Mouse (Mus musculus) heart, embryonic 11.5 days (tissue): ENCODE data around the gene Cap2. TPM values are rescaled to one million over a fixed set of nuclear protein-coding genes. Genes with fewer than 3 reads are reported as not detected.

ENCODE experiments used
- ATAC-seq: fragments of 200-750 bp; cut with Nextera tagmentation; replicated peaks from 2 replicates; pipeline ENCODE4 v1.8.0; 2017; ENCODE audit warnings: moderate library complexity; ENCODE audit not compliant: insufficient number of reproducible peaks, low FRiP score, low TSS enrichment
- H3K27ac ChIP-seq: fragments of 300-500 bp; sonication (generic); 2 replicates; pipeline ENCODE4 v1.5.1; 2014; ENCODE audit warnings: mild to moderate bottlenecking, low read depth, low read length
- H3K27me3 ChIP-seq: fragments of 300-500 bp; sonication (generic); 2 replicates; pipeline ENCODE4 v1.6.1; 2014; ENCODE audit warnings: mild to moderate bottlenecking, low read length, mixed read lengths; ENCODE audit not compliant: control insufficient read depth, insufficient read depth
- H3K36me3 ChIP-seq: fragments of 300-500 bp; sonication (generic); 2 replicates; pipeline ENCODE4 v1.6.1; 2014; ENCODE audit warnings: mild to moderate bottlenecking, low read length, moderate library complexity, mixed read lengths; ENCODE audit not compliant: control insufficient read depth, insufficient read depth
- H3K4me1 ChIP-seq: fragments of 300-500 bp; sonication (generic); 2 replicates; pipeline ENCODE4 v1.6.1; 2014; ENCODE audit warnings: low read length; ENCODE audit not compliant: control insufficient read depth, insufficient read depth
- H3K4me2 ChIP-seq: fragments of 300-500 bp; sonication (generic); 2 replicates; pipeline ENCODE4 v1.6.1; 2014; ENCODE audit warnings: mild to moderate bottlenecking, moderate library complexity
- H3K4me3 ChIP-seq: fragments of 300-500 bp; sonication (generic); 2 replicates; pipeline ENCODE4 v1.5.1; 2014; ENCODE audit warnings: low read depth, low read length
- H3K9ac ChIP-seq: fragments of 300-500 bp; sonication (generic); 2 replicates; pipeline ENCODE4 v1.6.1; 2014; ENCODE audit warnings: mild to moderate bottlenecking, low read depth, low read length, moderate library complexity
- H3K9me3 ChIP-seq: fragments of 300-500 bp; sonication (generic); replicated peaks from 2 replicates; pipeline ENCODE4 v1.6.1; 2016; ENCODE audit warnings: low read length; ENCODE audit not compliant: control insufficient read depth
- WGBS: fragments of 180-500 bp; shearing (Covaris S2); extraction: QIAGEN DNeasy Blood & Tissue Kit; methylation state at CpG from one replicate; pipeline ENCODE4 v1.1.7; 2014; ENCODE audit not compliant: insufficient replicate concordance; 5-methylcytosine and 5-hydroxymethylcytosine counted together
- polyA plus RNA-seq: library from polyadenylated mRNA; unstranded; fragments of >200 nt; fragmentation: Nextera tagmentation; extraction: Ambion mirVana; gene quantifications from 2 replicates; pipeline ENCODE4 v1.2.1, GENCODE M21; 2014

The Cap2 gene
- polyA plus RNA-seq, 1 experiment from 2014 or later = 122 TPM

- no peaks in the 10 kb centered on the region for H3K36me3 ChIP-seq
- H3K9me3 ChIP-seq = 0 out of 2 replicates have a peak, but pooled peaks cover 3% of the 10 kb centered on the region
- no peak overlapping the region for H3K27ac ChIP-seq
- H3K9ac ChIP-seq = no peak overlapping the region
- no peak overlapping the region for H3K4me2 ChIP-seq
- no peak overlapping the region for H3K4me3 ChIP-seq
- 39% methylated on average over 4 of the region's 4 CpGs for WGBS
- peaks cover 3% of the 10 kb centered on the region; the same call in 1 of the 2 replicates for H3K4me1 ChIP-seq
- ATAC-seq = no peak
- no peaks in the 10 kb centered on the region for H3K27me3 ChIP-seq
Observed at GRCm38 (mm10) chr13:46490644-46491043, 11.0 kb upstream of the Cap2 start.

DNA sequence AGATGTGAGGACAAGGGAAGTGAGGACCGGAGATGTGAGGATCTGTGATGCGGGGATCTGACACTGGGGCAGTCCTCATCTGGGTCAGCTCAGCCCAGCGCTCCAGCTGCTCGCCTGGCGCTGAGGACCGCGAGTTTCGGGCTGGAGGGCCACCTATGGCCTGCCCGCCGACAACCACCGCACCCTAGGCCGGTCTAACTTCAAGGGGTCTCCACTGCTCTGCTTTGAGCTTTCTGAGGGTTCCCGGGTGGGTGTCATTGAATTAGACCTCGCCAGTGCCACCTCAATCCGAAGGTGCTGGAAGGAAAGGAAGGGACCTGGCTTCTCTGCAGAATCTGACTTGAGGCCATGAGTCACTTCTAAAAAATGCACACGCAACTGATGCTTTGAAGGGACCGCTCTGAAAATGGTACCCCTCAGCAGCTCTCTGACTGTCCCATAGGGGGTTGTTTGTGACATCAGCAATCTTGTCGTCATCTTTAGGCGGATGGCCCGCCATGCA lies 793 bp downstream of the Cap2 start:
- peak overlapping the region; percentile 71 for H3K4me2 ChIP-seq
- peak overlapping the region; percentile 80 for H3K9ac ChIP-seq
- peak; percentile 71 for ATAC-seq
- no peaks in the 10 kb centered on the region for H3K9me3 ChIP-seq
- H3K27ac ChIP-seq = peak overlapping the region; percentile 97
- H3K36me3 ChIP-seq = no peaks in the 10 kb centered on the region
- 3% methylated on average over 19 of the region's 20 CpGs for WGBS
- H3K27me3 ChIP-seq = no peaks in the 10 kb centered on the region
- peak overlapping the region; percentile 70 for H3K4me3 ChIP-seq
- H3K4me1 ChIP-seq = peaks cover 5% of the 10 kb centered on the region; the same call in 1 of the 2 replicates

- H3K4me3 ChIP-seq = no peak overlapping the region
- no peak for ATAC-seq
- no peaks in the 10 kb centered on the region for H3K36me3 ChIP-seq
- no peak overlapping the region for H3K4me2 ChIP-seq
- H3K27me3 ChIP-seq = no peaks in the 10 kb centered on the region
- H3K27ac ChIP-seq = peak overlapping the region; percentile 52; the same call in 1 of the 2 replicates
- peaks cover 2% of the 10 kb centered on the region; the same call in 1 of the 2 replicates for H3K9me3 ChIP-seq
- peaks cover 18% of the 10 kb centered on the region; the same call in 1 of the 2 replicates for H3K4me1 ChIP-seq
- H3K9ac ChIP-seq = no peak overlapping the region
- 69% methylated on average over 7 of the region's 7 CpGs for WGBS
Observed at GRCm38 (mm10) chr13:46507944-46508343, 6.3 kb downstream of the Cap2 start.

DNA sequence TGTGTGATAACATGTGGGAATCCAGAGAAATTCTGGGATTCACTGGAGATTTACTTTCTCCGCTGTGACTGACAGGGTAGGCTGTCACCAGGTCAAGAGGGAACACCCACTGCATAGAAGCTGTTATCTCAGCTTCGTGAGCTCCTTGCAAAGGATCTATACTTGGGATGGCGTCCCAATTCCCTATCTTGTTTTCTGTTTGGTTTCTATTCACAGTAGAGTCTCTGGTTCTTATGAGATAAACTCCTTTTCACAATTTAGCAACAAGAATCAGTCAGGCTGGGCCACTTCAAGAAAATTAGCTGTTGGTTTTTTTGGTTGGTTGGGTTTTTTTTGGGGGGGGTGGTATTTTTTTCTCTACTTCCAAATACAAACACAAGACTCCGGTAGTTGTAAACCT lies 7.2 kb downstream of the Cap2 start:
- no peak overlapping the region for H3K27ac ChIP-seq
- peak overlapping the region; percentile 31 for H3K4me2 ChIP-seq
- WGBS = 29% methylated on average over 4 of the region's 4 CpGs

DNA sequence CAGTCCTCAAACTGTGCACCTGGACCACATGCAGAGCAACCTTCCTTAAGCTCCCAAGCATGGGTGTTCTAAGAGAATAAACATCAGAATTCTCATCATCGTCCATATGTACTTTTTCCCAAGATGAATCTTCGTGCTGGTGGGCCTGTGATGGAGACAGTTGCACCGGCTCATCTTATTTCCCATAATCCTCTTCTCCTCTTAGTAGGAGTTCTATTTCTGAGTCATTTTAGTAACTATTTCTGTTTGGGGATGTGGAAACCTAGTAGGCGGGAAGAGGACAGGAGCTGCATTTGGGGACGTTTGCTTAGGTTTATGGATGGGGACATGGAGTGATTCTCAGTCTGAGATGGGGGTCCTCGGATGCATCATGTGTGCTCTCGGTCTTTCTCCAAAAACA lies 8.8 kb downstream of the Cap2 start:
- Histone ChIP-seq H3K9me3 (peaks cover 2% of the 10 kb centered on the region; the same call in 1 of the 2 replicates), H3K4me2 (no peak overlapping the region), H3K9ac (no peak overlapping the region), H3K27ac (no peak overlapping the region), H3K27me3 (no peaks in the 10 kb centered on the region), H3K36me3 (no peaks in the 10 kb centered on the region), H3K4me3 (no peak overlapping the region), H3K4me1 (peaks cover 18% of the 10 kb centered on the region)
- ATAC-seq = no peak
- WGBS = 91% methylated on average over 7 of the region's 7 CpGs

More for the DNA sequence above, 7.2 kb downstream of the Cap2 start:
- ATAC-seq = no peak
- H3K4me1 ChIP-seq = peaks cover 17% of the 10 kb centered on the region; the same call in 1 of the 2 replicates
- no peaks in the 10 kb centered on the region for H3K36me3 ChIP-seq
- no peaks in the 10 kb centered on the region for H3K27me3 ChIP-seq
- H3K4me3 ChIP-seq = no peak overlapping the region
- H3K9me3 ChIP-seq = peaks cover 2% of the 10 kb centered on the region; the same call in 1 of the 2 replicates
- no peak overlapping the region for H3K9ac ChIP-seq

GRCm38 (mm10) chr13:46514484-46514883 lies 12.8 kb downstream of the Cap2 start:
- Histone ChIP-seq H3K9ac (no peak overlapping the region), H3K27me3 (no peaks in the 10 kb centered on the region), H3K4me1 (peaks cover 19% of the 10 kb centered on the region), H3K36me3 (no peaks in the 10 kb centered on the region), H3K4me3 (no peak overlapping the region), H3K27ac (0 out of 2 replicates have a peak overlapping the region, but pooled peaks have one; percentile 43), H3K9me3 (peaks cover 2% of the 10 kb centered on the region; the same call in 1 of the 2 replicates), H3K4me2 (no peak overlapping the region)
- no peak for ATAC-seq
- 80% methylated on average over 10 of the region's 10 CpGs for WGBS

DNA sequence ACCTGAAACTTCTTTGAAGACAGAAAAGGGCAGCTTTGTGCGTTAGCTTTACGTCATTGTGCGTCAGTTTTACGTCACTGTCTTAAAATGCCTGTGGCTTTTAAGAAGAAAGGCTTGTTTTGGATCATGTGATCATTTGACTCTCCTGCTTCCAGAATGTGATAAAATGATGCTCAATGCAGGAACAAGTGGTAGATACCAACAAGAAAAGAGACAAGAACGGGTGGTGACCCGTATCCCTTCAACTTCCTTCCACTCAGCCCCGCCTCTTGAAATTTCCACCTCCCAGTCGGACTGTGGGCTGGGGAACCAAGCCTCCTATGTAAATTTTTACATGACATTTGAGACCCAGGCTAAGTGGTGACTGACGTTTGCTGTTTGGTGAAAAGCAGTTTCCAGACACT lies 13.5 kb downstream of the Cap2 start:
- H3K4me1 ChIP-seq = peaks cover 19% of the 10 kb centered on the region
- WGBS = 59% methylated on average over 9 of the region's 9 CpGs
- H3K27ac ChIP-seq = peak overlapping the region; percentile 81
- no peaks in the 10 kb centered on the region for H3K27me3 ChIP-seq
- no peak for ATAC-seq
- H3K9ac ChIP-seq = no peak overlapping the region
- peak overlapping the region; percentile 12; the same call in 1 of the 2 replicates for H3K4me2 ChIP-seq
- no peaks in the 10 kb centered on the region for H3K36me3 ChIP-seq
- H3K4me3 ChIP-seq = no peak overlapping the region
- peaks cover 2% of the 10 kb centered on the region; the same call in 1 of the 2 replicates for H3K9me3 ChIP-seq

DNA sequence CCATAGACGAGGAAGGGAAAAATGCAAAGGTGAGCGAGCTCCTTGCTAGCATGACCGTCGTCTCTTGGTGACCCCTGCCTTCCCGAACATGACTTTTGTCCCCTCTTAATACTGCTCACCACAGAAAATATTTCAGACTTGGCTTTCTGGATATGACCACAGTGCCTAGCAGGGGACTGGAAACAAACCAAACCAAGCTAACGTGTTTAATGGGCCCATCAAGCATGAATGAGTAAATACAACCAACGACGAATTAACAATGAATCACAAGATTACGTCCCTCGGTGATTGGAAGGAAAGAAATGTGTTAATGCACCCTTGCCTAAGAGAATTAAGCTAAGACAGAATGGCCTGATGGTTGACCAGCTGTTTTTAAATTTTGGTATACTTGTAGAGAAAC lies 13.9 kb downstream of the Cap2 start:
- Histone ChIP-seq H3K9me3 (peaks cover 2% of the 10 kb centered on the region; the same call in 1 of the 2 replicates), H3K4me1 (peaks cover 19% of the 10 kb centered on the region), H3K36me3 (no peaks in the 10 kb centered on the region), H3K27me3 (no peaks in the 10 kb centered on the region), H3K9ac (no peak overlapping the region), H3K27ac (peak overlapping the region; percentile 81), H3K4me3 (no peak overlapping the region), H3K4me2 (peak overlapping the region; percentile 35)
- WGBS = 71% methylated on average over 10 of the region's 10 CpGs
- ATAC-seq = no peak

GRCm38 (mm10) chr13:46516183-46516582 lies 14.5 kb downstream of the Cap2 start:
- H3K9me3 ChIP-seq = peaks cover 2% of the 10 kb centered on the region; the same call in 1 of the 2 replicates
- H3K36me3 ChIP-seq = no peaks in the 10 kb centered on the region
- peak; percentile 77 for ATAC-seq
- H3K4me1 ChIP-seq = peaks cover 19% of the 10 kb centered on the region
- peak overlapping the region; percentile 81 for H3K27ac ChIP-seq
- H3K4me2 ChIP-seq = peak overlapping the region; percentile 35
- no peak overlapping the region for H3K4me3 ChIP-seq
- no peak overlapping the region for H3K9ac ChIP-seq
- 14% methylated on average over 7 of the region's 7 CpGs for WGBS
- H3K27me3 ChIP-seq = no peaks in the 10 kb centered on the region
